Mouse (Mus musculus) large intestine, adult 2 months (tissue): Measurements from ENCODE around the gene Chil1. TPM values are rescaled to one million over a fixed set of nuclear protein-coding genes. Genes with fewer than 3 reads are reported as not detected.

Experiments
- polyA plus RNA-seq: library from polyadenylated mRNA; depleted of rRNA; stranded (reverse); fragments of >200 nt; gene quantifications from 2 replicates; pipeline ENCODE4 v1.2.3, GENCODE M21; 2012; rRNA removed

The Chil1 gene
- polyA plus RNA-seq, 1 experiment: 2.6 TPM

Other genes with a start within 250 kb of the Chil1 start
- 1.4 and 1.6 TPM in 2 replicates for gene Fmod, start 144.9 kb upstream of the Chil1 start, polyA plus RNA-seq
- gene Btg2, start 103.1 kb upstream of the Chil1 start, polyA plus RNA-seq: 44.1 and 73.6 TPM in 2 replicates
- not detected in 2 replicates for gene Chit1, start 70.9 kb upstream of the Chil1 start, polyA plus RNA-seq
- gene Mybph, start 11.3 kb downstream of the Chil1 start, polyA plus RNA-seq: 0.12 and 0.14 TPM in 2 replicates
- gene Adora1, start 53.3 kb downstream of the Chil1 start, polyA plus RNA-seq: 1.4 and 1.9 TPM in 2 replicates
- gene Myog, start 107.8 kb downstream of the Chil1 start, polyA plus RNA-seq: not detected in 2 replicates
- gene Ppfia4, start 150.8 kb downstream of the Chil1 start, polyA plus RNA-seq: 7.2 and 7.7 TPM in 2 replicates
- gene Tmem183a, start 179.8 kb downstream of the Chil1 start, polyA plus RNA-seq: 162 and 202 TPM in 2 replicates
- not detected in 2 replicates for gene 4933406M09Rik, start 203.8 kb downstream of the Chil1 start, polyA plus RNA-seq
- 28.7 and 37.4 TPM in 2 replicates for gene Cyb5r1, start 223.4 kb downstream of the Chil1 start, polyA plus RNA-seq
- 91.1 and 107 TPM in 2 replicates for gene Adipor1, start 233.2 kb downstream of the Chil1 start, polyA plus RNA-seq